Mouse (Mus musculus): ENCODE results near the gene Rusc2.

DNA sequence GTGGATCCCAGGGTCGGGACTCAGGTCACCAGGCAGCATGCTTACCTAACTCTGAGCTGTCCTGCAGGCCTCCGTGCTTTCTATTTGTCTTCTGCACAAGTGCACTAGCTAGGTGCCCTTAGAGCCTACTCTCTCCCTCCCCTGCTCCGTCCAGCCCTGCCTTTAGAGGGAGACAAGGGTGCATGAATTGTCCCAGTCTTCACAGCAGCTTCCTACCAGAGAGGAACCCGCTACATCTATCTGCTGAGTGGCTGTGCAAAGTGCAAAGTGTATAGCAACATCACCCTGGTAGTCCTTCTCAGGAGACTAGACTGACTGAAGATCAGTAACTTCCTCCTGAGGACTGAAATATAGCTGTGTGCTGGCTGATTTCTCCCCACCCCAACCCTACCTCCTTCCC, 9.6 kb upstream of the Rusc2 start:
- TF ChIP-seq GATA1 (IDR thresholded peaks at IDR 0.05; ENCODE audit: borderline replicate concordance, low read length) (no peak), FLI1 (IDR thresholded peaks at IDR 0.05; ENCODE audit: low read length) (no peak)

All from megakaryocyte, embryonic 14.5 days (primary cell).